Mouse (Mus musculus): Measurements from ENCODE around the gene Eif5a.

The Eif5a gene

DNA sequence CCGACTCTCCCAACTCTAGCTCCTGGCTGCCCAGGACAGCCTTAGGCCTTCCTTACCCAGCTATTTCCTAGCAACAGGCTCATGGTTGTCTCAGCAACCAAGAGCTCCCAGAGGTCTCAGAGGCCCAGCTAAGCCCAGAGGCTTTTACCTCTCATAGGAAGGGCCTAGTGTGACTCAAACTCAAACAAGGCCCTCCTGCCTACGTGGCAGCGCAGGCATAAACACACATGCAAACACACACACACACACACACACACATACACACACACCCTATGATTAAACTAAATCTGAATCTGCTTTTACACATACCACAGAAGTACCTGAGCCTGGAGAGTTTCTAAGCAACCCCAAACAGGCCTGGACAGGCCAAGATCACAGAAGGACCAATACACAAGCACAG lies 43.4 kb downstream of the Eif5a start:
- DNase-seq (ENCODE audit: extremely low read depth, low read depth, low spot score), result no peak

GRCm38 (mm10) chr11:69877878-69878277 lies 43.9 kb downstream of the Eif5a start, which contains the start of gene Tmem95:
Gene Tmem95, minus strand, starts transcription at chr11:69878018.
- DNase-seq (ENCODE audit: extremely low read depth, low read depth, low spot score), result no peak

GRCm38 (mm10) chr11:69876867-69877266 lies 44.9 kb downstream of the Eif5a start:
- no peak for DNase-seq (ENCODE audit: extremely low read depth, low read depth, low spot score)

GRCm38 (mm10) chr11:69876186-69876585 lies 45.6 kb downstream of the Eif5a start:
- DNase-seq (ENCODE audit: extremely low read depth, low read depth, low spot score), result no peak

DNA sequence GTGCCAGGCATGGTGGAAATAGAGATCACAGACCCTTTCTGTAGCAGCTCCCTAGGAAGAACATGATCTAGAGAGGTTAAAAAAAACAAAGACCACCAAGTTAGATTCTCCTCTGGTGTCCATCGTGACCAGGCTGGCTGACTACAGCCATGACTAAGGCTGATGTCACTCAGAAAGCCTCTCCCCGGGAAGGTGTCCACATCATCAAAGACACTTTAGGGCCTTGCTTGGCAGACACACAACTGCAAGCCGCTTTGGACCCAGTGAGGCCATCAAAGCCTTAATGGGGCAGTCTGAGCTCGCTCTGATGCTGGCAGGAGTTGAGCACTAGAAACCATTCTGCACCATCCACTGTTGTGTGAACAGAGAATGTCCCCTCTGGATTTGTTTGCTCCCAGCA lies 49.3 kb downstream of the Eif5a start:
- DNase-seq (ENCODE audit: extremely low read depth, low read depth, low spot score), result no peak

GRCm38 (mm10) chr11:69871822-69872221 lies 49.9 kb downstream of the Eif5a start:
- no peak for DNase-seq (ENCODE audit: extremely low read depth, low read depth, low spot score)

DNA sequence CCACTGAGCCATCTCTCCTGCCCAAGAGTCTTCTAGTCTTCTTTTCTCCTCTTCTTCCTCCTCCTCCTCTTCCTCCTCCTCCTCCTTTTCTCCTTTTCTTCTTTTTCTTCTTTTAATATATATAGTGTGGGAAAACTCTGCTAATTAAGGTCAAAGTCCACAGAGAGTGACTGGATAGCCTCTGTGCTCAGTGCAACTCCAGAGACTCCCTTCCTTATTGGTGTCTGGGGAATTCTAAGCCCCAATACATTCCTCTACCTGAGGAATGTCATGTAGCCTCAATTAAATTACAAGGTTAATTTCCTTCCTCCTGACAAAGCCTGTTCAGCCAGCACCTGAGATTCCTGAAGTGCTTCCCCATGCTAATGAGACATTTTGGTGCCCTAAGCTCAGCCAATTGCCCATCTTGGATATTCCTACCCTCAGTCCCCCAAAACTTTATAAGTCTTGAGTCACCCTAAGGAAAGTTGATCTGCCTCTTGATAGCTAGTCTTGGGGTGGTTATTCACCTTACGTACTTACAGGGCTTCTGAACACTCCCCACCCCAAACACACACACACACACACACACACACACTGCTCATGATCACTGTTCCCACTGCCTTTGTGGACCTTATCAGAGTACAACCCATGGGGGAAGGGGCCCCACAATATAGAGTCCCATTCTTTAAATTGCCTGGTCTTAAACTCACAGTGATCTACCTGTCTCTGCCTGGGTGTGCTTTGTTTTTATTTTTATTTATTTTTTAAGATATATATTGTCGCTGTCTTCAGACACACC lies 51.3 kb downstream of the Eif5a start:
- no peak for DNase-seq (ENCODE audit: extremely low read depth, low read depth, low spot score)

DNA sequence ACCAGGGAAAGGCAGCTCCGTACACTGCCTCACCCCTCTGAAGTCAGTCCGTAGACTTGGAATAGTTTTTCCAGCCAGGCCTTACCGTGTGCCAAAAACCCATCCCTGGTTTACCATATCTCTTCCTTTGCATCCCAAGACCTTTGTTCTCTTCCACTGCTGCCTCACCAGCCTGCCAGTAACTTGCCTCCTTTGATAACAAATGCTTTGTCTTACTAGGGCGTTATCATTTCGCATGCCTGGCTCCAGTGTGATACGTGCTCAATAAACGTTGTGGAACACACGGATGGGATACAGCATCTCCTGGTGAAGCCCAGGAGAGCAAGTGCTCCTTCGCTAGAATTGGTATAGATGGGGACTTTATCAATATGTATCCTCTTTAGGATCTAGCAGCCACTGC lies 54.4 kb downstream of the Eif5a start:
- DNase-seq (ENCODE audit: extremely low read depth, low read depth, low spot score), result no peak
